In genomic region chr7:140955758-140956555, GRCm38 (mm10) we compare ENCODE assay signal across 8 mouse cellular contexts. TPM values are rescaled to one million over a fixed set of nuclear protein-coding genes. Genes with fewer than 3 reads are reported as not detected.
A peak's percentile ranks its signal among the peaks of the same experiment; 100 is the strongest.
DNase-seq lines count a peak whose midpoint lies in the region; ATAC-seq and TF ChIP-seq lines count a peak whose summit lies in the region.

Gene Gm45717 (minus strand): TSS chr7:140955937.
Gene Ifitm2 (minus strand): TSS chr7:140955987.

- H3K9me3 ChIP-seq in embryonic facial prominence, embryonic 11.5 days (replicated peaks; ENCODE audit: control insufficient read depth, low read length) = no peaks in the 10 kb centered on the region
- H3K9me3 ChIP-seq in heart, embryonic 10.5 days = no peaks in the 10 kb centered on the region

- peaks cover 8% of the 10 kb centered on the region for H3K4me1 ChIP-seq in embryonic facial prominence, embryonic 11.5 days (ENCODE audit: control insufficient read depth, insufficient read depth, low read length)
- H3K4me1 ChIP-seq in heart, embryonic 10.5 days = peaks cover 38% of the 10 kb centered on the region
- peaks cover 29% of the 10 kb centered on the region for H3K4me1 ChIP-seq in lung, adult 2 months (ENCODE audit: control insufficient read depth, insufficient read depth, low read length)

- H3K36me3 ChIP-seq in embryonic facial prominence, embryonic 11.5 days (replicated peaks; ENCODE audit: control insufficient read depth, insufficient read depth, low read depth, low read length) = no peaks in the 10 kb centered on the region
- H3K36me3 ChIP-seq in heart, embryonic 10.5 days = 0 out of 2 replicates have a peak, but pooled peaks cover 6% of the 10 kb centered on the region

- H3K27ac ChIP-seq in embryonic facial prominence, embryonic 11.5 days (replicated peaks; ENCODE audit: low read depth, low read length) = peak within 1 kb of the TSS; percentile 89
- H3K27ac ChIP-seq in heart, embryonic 10.5 days = peak within 1 kb of the TSS; percentile 86

- H3K4me2 ChIP-seq in embryonic facial prominence, embryonic 11.5 days (ENCODE audit: low read depth, low read length) = peak within 1 kb of the TSS; percentile 67

- peak within 1 kb of the TSS; percentile 69 for H3K9ac ChIP-seq in embryonic facial prominence, embryonic 11.5 days (replicated peaks; ENCODE audit: low read length)

- peak; percentile 80 for ATAC-seq in embryonic facial prominence, embryonic 11.5 days (replicated peaks; ENCODE audit: insufficient number of reproducible peaks, low FRiP score, low TSS enrichment, low read depth)
- ATAC-seq in neutrophil, adult 5-6 weeks (ENCODE audit: extremely low read depth, insufficient number of reproducible peaks, low FRiP score, poor library complexity, severe bottlenecking) = peak; percentile 21; the same call in 1 of the 2 replicates

- no peaks in the 10 kb centered on the region for H3K27me3 ChIP-seq in embryonic facial prominence, embryonic 11.5 days (ENCODE audit: control insufficient read depth, insufficient read depth, low read length)
- H3K27me3 ChIP-seq in heart, embryonic 10.5 days (ENCODE audit: insufficient read depth, poor library complexity, severe bottlenecking) = 0 out of 2 replicates have a peak, but pooled peaks cover 11% of the 10 kb centered on the region

- TF ChIP-seq CTCF in lung, adult 2 months (IDR thresholded peaks at IDR 0.05; ENCODE audit: insufficient read depth, low read length) = no peak

- whole genome bisulfite sequencing in embryonic facial prominence, embryonic 11.5 days = 11% methylated on average over 11 of the region's 11 CpGs
- 10% methylated on average over 11 of the region's 11 CpGs for WGBS in heart, embryonic 10.5 days
- WGBS in lung, adult 2 months = 9% methylated on average over 11 of the region's 11 CpGs

- H3K4me3 ChIP-seq in embryonic facial prominence, embryonic 11.5 days (ENCODE audit: low read depth, low read length) = peak within 1 kb of the TSS; percentile 55
- H3K4me3 ChIP-seq in heart, embryonic 10.5 days = peak within 1 kb of the TSS; percentile 66
- H3K4me3 ChIP-seq in lung, adult 2 months (replicated peaks; ENCODE audit: extremely low read depth, low read depth, low read length) = peak within 1 kb of the TSS; percentile 100

- peak; percentile 87 for TF ChIP-seq POLR2A in lung, adult 2 months (IDR thresholded peaks at IDR 0.05; ENCODE audit: borderline replicate concordance, extremely low read depth, low read depth, low read length)

- peak; percentile 50 for DNase-seq in right cerebral cortex, postnatal 25 days
- DNase-seq in right cerebral cortex, postnatal 4 days = no peak
- DNase-seq in embryonic facial prominence, embryonic 11.5 days (ENCODE audit: low spot score) = peak; percentile 88
- DNase-seq in heart, embryonic 10.5 days (ENCODE audit: low spot score) = peak; percentile 86
- peak; percentile 87 to 93 for DNase-seq in kidney, adult 8-10 months
- peak; percentile 66 for DNase-seq in lung, adult 2 months
- DNase-seq in layer of hippocampus, postnatal 25 days (ENCODE audit: extremely low spot score in 1 of 2, low spot score in 1 of 2) = no peak

RNA-seq across cellular contexts. Expression of gene Gm45717, which starts in this region (rescaled TPM):
- not detected in 2 replicates for polyA plus RNA-seq in embryonic facial prominence, embryonic 11.5 days (2014; fragmentation: Nextera tagmentation; extraction: Ambion mirVana)
- not detected in 2 replicates for polyA plus RNA-seq in heart, embryonic 10.5 days (2016; fragmentation: Nextera tagmentation; extraction: Ambion mirVana)
- polyA plus RNA-seq in lung, adult 2 months (2012; rRNA removed) = 0.63 TPM in 1 of 2 replicates, not detected in the other
- total RNA-seq in neutrophil, adult 5-6 weeks (2017) = not detected in 2 replicates
- not detected for total RNA-seq in layer of hippocampus, postnatal 25 days (2021)

RNA-seq across cellular contexts. Expression of gene Ifitm2, which starts in this region (rescaled TPM):
- 595 and 632 TPM in 2 replicates for polyA plus RNA-seq in embryonic facial prominence, embryonic 11.5 days (2014; fragmentation: Nextera tagmentation; extraction: Ambion mirVana)
- 402 and 508 TPM in 2 replicates for polyA plus RNA-seq in heart, embryonic 10.5 days (2016; fragmentation: Nextera tagmentation; extraction: Ambion mirVana)
- polyA plus RNA-seq in lung, adult 2 months (2012; rRNA removed) = 1,180 and 1,190 TPM in 2 replicates
- 514 and 537 TPM in 2 replicates for total RNA-seq in neutrophil, adult 5-6 weeks (2017)
- 10 to 100 TPM in 1 of 2 experiments, 1 to 10 TPM in 1; 9.7 to 13.4 TPM for total RNA-seq in layer of hippocampus, postnatal 25 days (2021)

Comparison
In these comparisons a context has a peak if more than half of its experiments do, and no peak if none do; other contexts are left out.
1. RNA of gene Ifitm2 (total RNA-seq): 514 to 537 TPM in neutrophil, adult 5-6 weeks; 9.7 to 13.4 TPM in layer of hippocampus, postnatal 25 days; every median in the first group is over 10 times any median in the second.
2. DNase-seq: peak in right cerebral cortex, postnatal 25 days (single experiment), embryonic facial prominence, embryonic 11.5 days (single experiment), heart, embryonic 10.5 days (single experiment), kidney, adult 8-10 months (2 of 2) and lung, adult 2 months (single experiment); none in right cerebral cortex, postnatal 4 days (single experiment) and layer of hippocampus, postnatal 25 days (0 of 2).
3. Peak in every context shown above with its lines, with median percentiles within 50 percentile points of each other: H3K4me3 ChIP-seq.